Mouse (Mus musculus) bone marrow macrophage, adult 2 months (primary cell): Measurements from ENCODE around the gene Fam171a2.

ENCODE experiments used
- CTCF ChIP-seq: IDR thresholded peaks from 2 replicates; pipeline ENCODE4 v1.5.1; 2012; ENCODE audit warnings: low read depth, mild to moderate bottlenecking, low read length, moderate library complexity
- POLR2A ChIP-seq: IDR thresholded peaks from 2 replicates; pipeline ENCODE4 v1.6.1; 2012; ENCODE audit warnings: mild to moderate bottlenecking, low read depth, low read length, borderline replicate concordance

GRCm38 (mm10) chr11:102446581-102447461 lies 661 bp downstream of the Fam171a2 start:
- no peak for TF ChIP-seq CTCF
- TF ChIP-seq POLR2A, result no peak
